ENCODE assay signal across 25 mouse cellular contexts in the genomic region with DNA sequence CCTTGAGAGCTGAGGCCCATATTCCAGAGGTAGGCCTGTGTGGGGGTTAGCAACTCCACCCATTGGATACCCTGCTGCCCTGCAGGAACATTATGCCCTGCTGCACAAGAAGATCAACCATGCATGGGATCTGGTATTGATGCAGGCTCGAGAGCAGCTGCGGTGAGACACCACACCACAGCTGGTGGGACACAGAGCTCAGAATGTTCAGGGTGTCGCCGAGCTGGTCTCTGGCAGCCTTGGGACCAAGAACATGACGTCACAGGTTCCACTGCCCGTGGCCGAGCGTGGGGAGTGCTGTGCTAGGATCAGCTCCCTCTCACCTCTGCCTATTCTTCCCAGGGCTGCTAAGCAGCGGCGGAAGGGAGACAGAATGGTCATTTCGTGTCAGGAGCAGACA. TPM values are rescaled to one million over a fixed set of nuclear protein-coding genes. Genes with fewer than 3 reads are reported as not detected.
"Had no signal": no experiment of that assay in that cellular context is flagged by ENCODE, and none has a peak within 500 bp of the region (broad histone marks: within the 10 kb centered on the region; RNA-seq: fewer than 3 reads in every experiment).

No protein-coding gene starts in this region.

- H3K4me3 ChIP-seq: layer of hippocampus, adult 2 months; limb, embryonic 13.5 days; liver, embryonic 12.5 days; liver, embryonic 15.5 days; lung, embryonic 15.5 days; megakaryocyte, embryonic 14.5 days; neural tube, embryonic 12.5 days; neural tube, embryonic 15.5 days had no signal

- H3K9me3 ChIP-seq: limb, embryonic 13.5 days; liver, embryonic 12.5 days; liver, embryonic 15.5 days; lung, embryonic 15.5 days; megakaryocyte, embryonic 14.5 days; neural tube, embryonic 12.5 days; neural tube, embryonic 15.5 days; stomach, embryonic 15.5 days had no signal

- DNase-seq: kidney, adult 2 months; kidney, postnatal 25 days; layer of hippocampus, adult 9-11 months; liver; lung, adult 18-20 months; lung, postnatal 10 days; lung, postnatal 36 days; midbrain, embryonic 14.5 days; right cerebral cortex, adult 18-20 months; right cerebral cortex, postnatal 25 days; spleen, adult 18-20 months; thymus, adult 18-20 months; thymus, postnatal 36 days had no signal

- H3K9ac ChIP-seq: limb, embryonic 13.5 days; liver, embryonic 12.5 days; liver, embryonic 15.5 days; lung, embryonic 15.5 days; neural tube, embryonic 12.5 days; neural tube, embryonic 15.5 days; stomach, embryonic 15.5 days had no signal

- H3K4me2 ChIP-seq: liver, embryonic 12.5 days; liver, embryonic 15.5 days; lung, embryonic 15.5 days; midbrain, embryonic 11.5 days; neural tube, embryonic 12.5 days; neural tube, embryonic 15.5 days had no signal

- ATAC-seq: liver, embryonic 12.5 days had no signal

- H3K36me3 ChIP-seq: limb, embryonic 13.5 days; liver, embryonic 12.5 days; liver, embryonic 15.5 days; lung, embryonic 15.5 days; neural tube, embryonic 12.5 days; neural tube, embryonic 15.5 days; stomach, embryonic 15.5 days had no signal

- H3K27ac ChIP-seq: kidney, postnatal 0 days; layer of hippocampus, adult 2 months; limb, embryonic 13.5 days; liver, embryonic 12.5 days; liver, embryonic 15.5 days; lung, embryonic 15.5 days; neural tube, embryonic 12.5 days; neural tube, embryonic 15.5 days; stomach, embryonic 15.5 days had no signal

RNA-seq across cellular contexts. Expression of gene Pdia2, which starts 5.9 kb away (rescaled TPM):
- total RNA-seq: midbrain, postnatal 0 days had no signal
- polyA plus RNA-seq: midbrain, embryonic 14.5 days; midbrain, postnatal 0 days had no signal
